Mouse (Mus musculus) bone marrow, adult 2 months (tissue): ENCODE measurements around the gene Samd13.

ENCODE experiments used
- CTCF ChIP-seq: fragments of 200-500 bp; IDR thresholded peaks from 2 replicates; pipeline ENCODE4 v1.5.1; 2011; ENCODE audit warnings: low read length, control low read depth; ENCODE audit not compliant: control insufficient read depth, insufficient read depth
- POLR2A ChIP-seq: fragments of 200-500 bp; IDR thresholded peaks from 2 replicates; pipeline ENCODE4 v1.6.1; 2011; ENCODE audit warnings: low read depth, mild to moderate bottlenecking, control low read depth, low read length, borderline replicate concordance; ENCODE audit not compliant: control insufficient read depth

DNA sequence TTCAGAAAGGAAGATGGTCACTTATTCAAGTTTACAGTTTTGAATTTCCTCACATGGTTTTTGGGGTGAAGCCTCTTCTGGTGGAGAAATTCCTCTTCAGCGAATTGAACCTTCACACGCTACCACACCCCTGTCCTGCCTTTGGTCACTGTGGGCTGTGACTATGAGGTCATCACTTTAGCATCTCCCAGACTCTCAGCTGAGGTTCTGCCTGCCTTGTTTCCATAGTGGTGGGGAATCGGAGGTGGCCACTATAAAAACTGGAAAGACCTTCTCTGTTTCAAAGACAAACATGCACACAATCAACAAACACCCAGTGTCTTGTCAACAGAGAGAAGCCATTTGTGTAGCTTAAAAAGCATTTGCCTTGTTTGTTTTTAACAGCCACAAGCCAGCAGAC is 34.2 kb downstream of the Samd13 start, which contains the start of gene 4930503B20Rik:
- TF ChIP-seq CTCF (no peak), POLR2A (no peak)
